Mouse (Mus musculus) thymus, postnatal 4 days (tissue): Measurements from ENCODE around the gene Pde4dip.
A peak's percentile ranks its signal among the peaks of the same experiment; 100 is the strongest.

Experiments
- DNase-seq: peaks from one replicate; pipeline ENCODE4 v3.0.0; 2021

Pde4dip gene

GRCm38 (mm10) chr3:97888168-97888901 is at the start of gene Pde4dip:
Gene Pde4dip (minus strand): TSS chr3:97888707.
- peak; percentile 16 for DNase-seq

- no peak for DNase-seq
Measured at GRCm38 (mm10) chr3:97937945-97938266, 49.4 kb upstream of the Pde4dip start.

DNA sequence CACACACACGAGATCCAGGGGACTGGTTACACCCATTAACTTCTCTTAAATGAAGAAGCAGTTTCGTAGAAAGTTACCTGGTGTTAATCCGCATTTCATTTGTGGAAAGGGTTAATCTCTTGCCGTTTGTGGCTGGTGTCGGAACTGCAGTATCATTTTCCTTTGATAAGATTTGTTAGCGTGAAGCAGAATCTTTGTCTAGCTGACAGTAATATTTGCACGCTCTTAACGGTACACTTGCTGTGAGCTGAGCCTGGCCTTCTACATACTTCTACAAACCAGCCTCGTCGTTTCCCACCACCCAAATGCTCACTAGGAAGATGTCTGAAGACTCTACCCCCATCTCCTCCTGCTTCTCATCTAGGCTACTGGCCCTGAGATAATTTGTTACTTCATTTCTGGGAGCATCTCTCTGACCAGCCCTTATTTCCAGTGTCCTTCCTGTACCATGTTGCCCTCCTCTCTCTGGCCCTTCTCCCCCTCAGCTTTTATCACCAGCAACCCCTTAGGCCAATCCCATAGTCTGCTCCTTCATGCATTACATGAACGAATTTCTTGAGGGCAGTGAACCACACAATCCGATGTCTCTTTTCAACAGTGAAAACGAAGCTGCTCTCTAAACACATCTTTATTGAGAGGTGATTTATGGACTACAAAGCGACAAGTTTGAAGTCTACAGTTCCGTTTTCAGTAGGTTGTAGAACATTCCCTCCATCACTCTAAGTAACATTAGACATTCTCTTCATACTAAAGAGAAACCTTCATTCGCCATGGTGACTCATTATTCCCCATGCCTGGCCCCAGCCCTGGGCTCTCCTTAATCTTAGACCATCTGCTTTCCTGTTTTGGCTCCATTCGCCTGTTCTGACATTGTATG is 48.8 kb upstream of the Pde4dip start:
- DNase-seq, result no peak

- DNase-seq, result no peak
Measured at GRCm38 (mm10) chr3:97934331-97935300, 46.1 kb upstream of the Pde4dip start.

- DNase-seq, result no peak
Measured at GRCm38 (mm10) chr3:97933811-97934210, 45.3 kb upstream of the Pde4dip start.

DNA sequence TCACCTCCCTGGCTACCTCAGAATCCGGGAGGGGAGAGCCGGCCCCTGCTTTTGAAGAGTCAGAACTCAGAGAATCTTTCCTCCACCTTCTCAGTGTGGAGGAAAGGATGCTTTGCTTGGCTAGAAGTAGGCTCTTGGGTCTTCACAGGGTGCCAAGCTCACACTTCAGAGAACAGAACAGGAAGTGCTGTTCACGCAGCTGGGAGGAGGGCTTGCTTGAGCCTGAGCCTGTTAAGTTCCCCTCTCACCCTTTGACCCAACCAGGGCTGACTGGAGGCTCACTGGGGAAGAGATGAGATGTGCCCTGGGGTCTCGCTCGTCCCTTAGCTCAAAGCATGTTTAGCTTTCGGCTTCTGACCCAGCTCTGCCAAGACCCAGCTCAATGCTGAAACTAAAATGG is 44.7 kb upstream of the Pde4dip start:
- peak; percentile 63 for DNase-seq

DNA sequence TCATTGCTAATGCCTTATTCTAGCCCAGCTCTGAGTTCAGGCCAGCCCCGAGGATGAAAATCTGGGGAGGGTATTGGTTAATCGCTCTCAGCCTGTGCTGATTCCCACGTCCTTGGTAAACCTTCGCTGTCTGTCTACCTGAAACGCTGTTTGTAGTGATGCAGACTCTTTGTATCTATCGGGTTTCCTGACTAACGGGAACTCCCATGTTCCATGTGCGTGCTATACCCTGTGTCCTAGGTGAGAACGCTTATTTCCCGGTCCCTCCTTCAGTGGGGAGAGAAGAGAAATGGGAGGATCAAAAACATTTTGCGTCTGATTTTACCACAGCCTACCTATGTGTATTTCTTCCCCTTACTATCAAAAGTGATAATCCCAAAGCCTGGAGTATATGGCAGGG is 44.3 kb upstream of the Pde4dip start:
- no peak for DNase-seq

DNA sequence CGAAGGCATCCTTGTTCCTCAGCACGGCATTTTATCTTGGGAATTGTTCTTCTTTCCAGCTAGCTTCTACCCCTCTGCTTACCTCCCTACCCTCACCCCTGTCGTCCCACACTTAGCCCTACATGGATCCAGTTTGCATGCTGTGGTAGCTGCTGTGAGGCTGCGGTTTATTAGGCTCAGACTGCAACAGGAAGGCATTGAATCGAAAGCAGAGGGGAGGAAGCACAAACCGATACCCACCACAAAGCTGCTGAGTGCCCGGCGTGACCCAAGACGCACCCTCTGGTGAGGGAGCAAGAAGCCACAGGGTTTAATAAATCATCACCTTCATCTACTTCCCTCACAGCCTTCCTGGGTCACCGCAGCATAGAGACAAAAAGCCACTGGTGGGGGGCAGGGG is 43.6 kb upstream of the Pde4dip start:
- DNase-seq, result peak; percentile 42

GRCm38 (mm10) chr3:97931310-97931885 is 42.9 kb upstream of the Pde4dip start:
- no peak for DNase-seq

DNA sequence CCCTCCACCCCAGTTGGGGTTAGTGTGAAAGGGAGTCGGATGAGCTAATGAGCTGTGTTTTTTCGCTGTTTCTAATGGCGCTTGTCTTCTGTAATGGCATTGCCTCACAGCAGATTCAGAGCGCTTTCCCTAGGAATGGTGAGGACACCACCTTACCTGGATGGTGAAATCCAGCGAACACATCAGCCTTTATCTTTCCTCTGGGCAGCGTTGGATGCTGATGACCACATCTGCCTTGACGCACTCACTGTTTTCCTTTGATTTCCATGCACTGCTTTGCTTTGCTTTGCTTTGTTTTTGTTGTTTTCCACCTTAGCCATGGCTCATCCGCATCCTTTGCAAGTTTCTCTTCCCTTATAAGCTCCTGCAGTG is 42.3 kb upstream of the Pde4dip start:
- DNase-seq, result no peak

DNA sequence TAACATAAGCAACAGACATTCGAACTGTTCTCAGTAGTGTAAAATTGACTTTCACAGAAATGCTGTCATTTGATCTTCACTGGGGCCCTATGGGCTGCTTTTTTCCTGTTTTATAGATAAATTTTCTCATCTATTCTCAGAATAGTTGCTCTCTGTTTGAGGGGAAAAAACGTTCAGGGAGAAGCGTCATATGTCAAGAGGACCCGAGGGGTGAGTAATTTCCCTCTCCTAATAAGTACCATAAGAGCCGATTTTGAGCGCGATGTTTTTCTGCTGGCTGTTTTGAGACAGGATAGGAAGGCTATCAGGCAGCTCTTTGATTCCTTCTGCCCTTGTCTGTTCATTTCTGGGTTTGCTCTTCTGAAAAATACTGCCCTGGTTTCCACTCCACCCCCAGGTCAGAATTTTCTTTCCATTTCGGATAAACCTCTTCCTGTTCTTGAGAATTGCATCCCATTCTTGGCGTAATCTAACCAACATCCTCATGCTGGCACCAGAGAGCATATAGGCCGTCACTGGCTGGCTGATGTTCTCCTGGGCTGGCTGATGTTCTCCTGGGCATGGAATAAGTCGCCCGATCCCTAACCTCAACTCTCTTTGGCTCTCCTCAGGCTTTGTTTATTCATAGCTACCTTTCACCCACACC is 41.8 kb upstream of the Pde4dip start:
- no peak for DNase-seq

DNA sequence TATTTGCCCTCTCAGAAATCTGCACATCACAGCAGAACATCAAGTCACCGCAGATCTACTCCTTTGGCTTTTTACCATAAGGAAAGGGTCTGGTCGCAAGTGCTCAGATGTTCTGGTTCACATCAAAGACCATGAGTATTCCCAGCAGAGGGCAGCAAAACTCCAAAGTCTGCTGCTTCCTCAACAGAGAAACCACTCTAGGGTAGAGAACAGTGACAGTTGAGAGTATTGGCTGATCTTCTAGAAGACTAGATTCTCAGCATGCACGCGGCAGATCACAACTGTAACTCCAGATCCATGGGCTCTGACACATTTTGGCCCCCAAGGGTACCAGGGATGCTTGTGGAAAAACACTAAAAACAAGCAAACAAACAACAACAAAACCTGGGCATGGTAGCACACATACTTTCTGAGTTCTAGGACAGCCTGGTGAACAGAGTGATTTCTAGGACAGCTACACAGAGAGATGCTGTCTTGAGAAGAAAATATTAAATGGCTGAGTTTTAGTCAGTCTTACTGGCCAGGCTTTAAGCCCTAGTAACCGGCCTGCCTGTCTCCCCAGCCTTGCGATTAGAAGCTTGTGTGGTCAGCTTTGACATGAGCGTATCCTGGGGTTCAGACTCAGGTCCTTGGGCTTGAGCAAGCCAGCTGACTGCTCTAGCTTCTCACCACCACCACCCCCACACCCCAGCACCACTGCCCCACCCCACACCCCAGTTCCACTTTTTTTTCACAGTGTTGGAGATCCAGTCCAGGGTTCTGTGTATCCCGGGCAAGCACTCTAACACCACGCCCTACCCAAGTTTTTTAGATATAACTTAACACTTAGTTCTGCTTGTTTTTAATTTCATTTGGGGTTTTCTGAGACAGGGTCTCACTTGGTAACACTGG is 40.7 kb upstream of the Pde4dip start:
- peak; percentile 89 for DNase-seq

DNA sequence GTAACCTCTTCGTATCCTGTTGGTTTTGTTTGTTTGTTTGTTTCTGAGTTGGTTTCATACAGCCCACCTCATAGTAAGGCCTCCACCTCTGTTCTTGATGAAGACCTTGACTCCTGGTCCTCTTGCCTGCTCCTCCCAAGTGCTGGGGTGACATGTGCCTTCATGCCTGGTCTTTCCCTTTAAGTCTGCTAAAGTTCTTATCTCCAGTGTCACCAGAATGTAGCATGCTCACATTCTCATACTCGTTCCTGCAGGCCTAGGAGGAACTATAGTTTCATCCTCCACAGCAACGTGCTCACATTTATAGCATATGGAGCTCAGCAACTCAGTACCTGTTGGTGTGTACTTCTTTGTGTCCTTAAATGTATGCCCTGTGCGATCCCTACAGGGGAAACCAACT is 38.8 kb upstream of the Pde4dip start:
- DNase-seq, result no peak

DNA sequence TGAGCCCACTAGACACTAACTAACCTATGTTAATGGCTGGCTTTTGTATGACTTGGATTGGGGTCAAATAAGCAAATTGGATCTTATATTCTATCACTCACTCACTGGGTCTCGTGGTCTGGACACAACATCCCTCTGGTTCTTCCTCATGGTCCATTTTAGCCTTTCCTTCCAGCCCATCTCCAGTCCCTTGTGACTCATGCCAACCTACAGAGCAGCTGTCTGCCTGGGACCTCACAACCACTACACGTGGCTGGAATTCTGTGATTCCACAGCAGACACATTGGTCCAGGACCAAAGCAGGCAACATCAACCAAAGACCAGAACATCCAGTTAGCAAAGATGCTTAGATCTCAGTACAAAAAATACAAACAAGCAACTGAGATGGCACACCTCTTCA is 36.7 kb upstream of the Pde4dip start:
- no peak for DNase-seq

- DNase-seq, result no peak
Measured at GRCm38 (mm10) chr3:97918885-97919550, 30.5 kb upstream of the Pde4dip start.

DNA sequence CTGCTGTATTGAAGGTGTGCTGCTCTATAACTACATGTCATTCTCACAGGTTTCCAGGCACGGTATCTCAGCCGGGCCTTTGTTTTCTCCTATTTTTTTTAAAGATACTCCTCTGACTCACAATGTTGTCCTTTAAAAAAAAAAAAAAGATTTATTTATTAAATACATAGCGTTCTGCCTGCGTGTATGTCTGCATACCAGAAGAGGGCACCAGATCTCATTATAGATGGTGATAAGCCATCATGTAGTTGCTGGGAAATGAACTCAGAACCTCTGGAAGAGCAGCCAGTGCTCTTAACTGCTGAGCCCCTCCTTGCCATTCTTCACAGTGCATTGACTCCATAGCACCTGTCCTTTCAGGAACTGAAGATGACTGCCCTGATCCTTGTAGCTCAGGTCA is 26.6 kb upstream of the Pde4dip start:
- no peak for DNase-seq

GRCm38 (mm10) chr3:97911093-97911492 is 22.6 kb upstream of the Pde4dip start:
- DNase-seq, result no peak

DNA sequence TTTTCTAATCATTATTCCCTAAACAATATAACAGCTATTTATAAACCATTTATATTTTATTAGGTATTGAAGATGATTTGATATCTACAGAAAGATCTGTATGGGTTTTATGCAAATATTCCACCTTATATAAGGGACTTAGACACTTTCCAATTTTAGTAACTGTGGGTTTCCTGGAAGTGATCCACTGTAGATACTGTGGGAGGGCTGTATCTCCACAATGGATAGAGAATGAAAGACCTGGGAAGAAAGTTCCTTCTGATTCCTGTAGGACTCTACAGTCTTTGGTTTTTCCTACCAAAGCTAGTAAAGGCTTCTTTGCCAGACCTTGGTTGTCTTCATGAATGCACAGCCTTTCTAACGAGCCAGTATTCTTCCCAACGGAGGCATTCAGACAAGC is 21.2 kb upstream of the Pde4dip start:
- DNase-seq, result no peak

- no peak for DNase-seq
Measured at GRCm38 (mm10) chr3:97901586-97901985, 13.1 kb upstream of the Pde4dip start.
